Mouse (Mus musculus) G1E (cell line): ENCODE data around the gene Olfr1107.

Experiments
- CTCF ChIP-seq: IDR thresholded peaks from 2 replicates; pipeline ENCODE4 v1.5.1; 2012; ENCODE audit warnings: low read depth, low read length, inconsistent platforms, mixed read lengths
- GATA1 ChIP-seq: IDR thresholded peaks from 2 replicates; pipeline ENCODE4 v1.6.1; 2012; ENCODE audit warnings: borderline replicate concordance, low read length, inconsistent platforms, mixed read lengths

DNA sequence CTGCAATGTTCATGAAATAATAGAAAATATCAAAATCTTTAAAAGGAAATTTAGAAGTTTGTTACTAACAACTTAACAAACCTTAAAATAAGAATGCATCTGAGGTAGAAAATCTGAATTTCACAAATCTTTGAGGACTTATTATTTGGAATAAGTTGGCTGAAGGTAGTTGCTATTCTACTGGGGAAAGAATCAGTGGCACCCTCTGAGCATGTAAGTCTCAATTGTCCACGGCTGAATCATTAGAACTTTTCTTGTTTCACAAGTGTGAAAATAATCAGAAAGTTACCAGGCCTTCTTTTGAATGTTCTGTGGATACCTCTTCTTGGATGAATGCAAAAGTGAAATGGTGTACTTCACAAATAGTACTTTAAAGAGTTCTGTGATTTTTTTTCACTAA is at the start of gene Olfr1107:
- no peak for TF ChIP-seq CTCF
- TF ChIP-seq GATA1: no peak
